Mouse (Mus musculus) ES-E14 (cell line): Measurements from ENCODE around the gene Eomes. TPM values are rescaled to one million over a fixed set of nuclear protein-coding genes. Genes with fewer than 3 reads are reported as not detected.

Source experiments
- DNase-seq: peaks from one replicate; pipeline ENCODE4 v3.0.0-alpha.2; 2013; ENCODE audit warnings: low read depth, low spot score
- H3K27ac ChIP-seq: 2 replicates; pipeline ENCODE4 v1.5.1; 2012; ENCODE audit warnings: low read depth, mild to moderate bottlenecking, low read length, moderate library complexity, mixed read lengths; ENCODE audit not compliant: poor library complexity, insufficient read depth, severe bottlenecking
- H3K36me3 ChIP-seq: 2 replicates; pipeline ENCODE4 v1.6.1; 2012; ENCODE audit warnings: mild to moderate bottlenecking, low read length, moderate library complexity, mixed read lengths; ENCODE audit not compliant: control insufficient read depth, poor library complexity, insufficient read depth, severe bottlenecking
- H3K4me1 ChIP-seq, 2 experiments: fragments of 150-350 bp in 1 of 2; sonication (generic) in 1 of 2; 2 replicates each; pipeline ENCODE4 v1.6.1; 2012; ENCODE audit warnings: low read length in 2 of 2, mild to moderate bottlenecking in 1 of 2, mixed read lengths in 1 of 2; ENCODE audit not compliant: control insufficient read depth in 2 of 2, insufficient read depth in 2 of 2, poor library complexity in 1 of 2
- H3K4me3 ChIP-seq, 2 experiments: fragments of 150-350 bp in 1 of 2; sonication (generic) in 1 of 2; 2 replicates each; pipeline ENCODE4 v1.5.1; 2012; ENCODE audit warnings: low read length in 2 of 2, low read depth in 1 of 2, mild to moderate bottlenecking in 1 of 2, mixed read lengths in 1 of 2; ENCODE audit not compliant: insufficient read depth in 1 of 2, poor library complexity in 1 of 2, severe bottlenecking in 1 of 2
- H3K9ac ChIP-seq: 2 replicates; pipeline ENCODE4 v1.6.1; 2012; ENCODE audit warnings: low read depth, mild to moderate bottlenecking, low read length, mixed read lengths; ENCODE audit not compliant: poor library complexity, insufficient read depth, severe bottlenecking
- H3K9me3 ChIP-seq: fragments of 150-350 bp; sonication (generic); 2 replicates; pipeline ENCODE4 v1.6.1; 2012; ENCODE audit warnings: low read depth, mild to moderate bottlenecking, low read length; ENCODE audit not compliant: control insufficient read depth, insufficient read depth
- CHD2 ChIP-seq: IDR thresholded peaks from 2 replicates; pipeline ENCODE4 v1.6.1; 2014; ENCODE audit warnings: mild to moderate bottlenecking, low read depth, low read length, inconsistent platforms
- HCFC1 ChIP-seq: IDR thresholded peaks from 2 replicates; pipeline ENCODE4 v1.6.1; 2012; ENCODE audit warnings: low read length, inconsistent platforms, borderline replicate concordance; ENCODE audit not compliant: insufficient read depth
- MAFK ChIP-seq: IDR thresholded peaks from 2 replicates; pipeline ENCODE4 v1.6.1; 2014; ENCODE audit warnings: mild to moderate bottlenecking, low read depth, low read length, inconsistent platforms; ENCODE audit not compliant: insufficient read depth
- ZC3H11A ChIP-seq: IDR thresholded peaks from 2 replicates; pipeline ENCODE4 v1.6.1; 2012; ENCODE audit warnings: low read depth, mild to moderate bottlenecking, inconsistent platforms, low read length, borderline replicate concordance
- ZNF384 ChIP-seq: IDR thresholded peaks from 2 replicates; pipeline ENCODE4 v1.6.1; 2012; ENCODE audit warnings: low read depth, low read length, inconsistent platforms
- in situ Hi-C, 2 experiments: fragments of 600-800 bp; cut with MboI; formaldehyde crosslinking; loops; one replicate each; pipeline ENCODE4 v1.15.1; 2025; ENCODE audit warnings: low sequenced_read_pairs in 2 of 2, inconsistent platforms in 1 of 2; ENCODE audit not compliant: unreplicated experiment in 2 of 2
- total RNA-seq: library from RNA; depleted of rRNA; stranded (reverse); fragments of 300-350 nt; gene quantifications from 2 replicates; pipeline ENCODE4 v1.2.3, GENCODE M21; 2012

The Eomes gene
- total RNA-seq, 1 experiment, result 3.2 TPM

GRCm38 (mm10) chr9:118488138-118488895 lies 10.3 kb downstream of the Eomes start:
- in situ Hi-C loops, result loop anchor here in 1 of 2 experiments (25.0 kb wide), 1 partner anchor 426 kb away; no protein-coding TSS in a partner anchor
- Histone ChIP-seq H3K9ac (peak overlapping the region; percentile 33; the same call in 1 of the 2 replicates), H3K4me1 (peaks cover 0 to 6% of the 10 kb centered on the region in 2 experiments; a peak in 1 of 4 replicates), H3K9me3 (no peaks in the 10 kb centered on the region), H3K27ac (no peak overlapping the region), H3K4me3 (peak overlapping the region; percentile 59 to 73), H3K36me3 (peaks cover 3% of the 10 kb centered on the region; the same call in 1 of the 2 replicates)
- TF ChIP-seq MAFK, result no peak
- no peak for TF ChIP-seq ZNF384
- TF ChIP-seq CHD2, result 0 out of 2 replicates have a peak, but pooled peaks have one; percentile 24
- DNase-seq, result no peak

GRCm38 (mm10) chr9:118488896-118489578 lies 11.0 kb downstream of the Eomes start:
- TF ChIP-seq MAFK (no peak), CHD2 (no peak), HCFC1 (no peak), ZNF384 (peak; percentile 94)
- Histone ChIP-seq H3K4me1 (peaks cover 0 to 4% of the 10 kb centered on the region in 2 experiments; a peak in 1 of 4 replicates), H3K4me3 (peak overlapping the region; percentile 59 to 73), H3K27ac (no peak overlapping the region), H3K9ac (peak overlapping the region; percentile 61; the same call in 1 of the 2 replicates), H3K36me3 (peaks cover 3% of the 10 kb centered on the region; the same call in 1 of the 2 replicates), H3K9me3 (no peaks in the 10 kb centered on the region)
- DNase-seq, result no peak
- in situ Hi-C loops, result loop anchor here in 1 of 2 experiments (25.0 kb wide), 1 partner anchor 427 kb away; no protein-coding TSS in a partner anchor

GRCm38 (mm10) chr9:118489579-118490019 lies 11.6 kb downstream of the Eomes start:
- H3K4me1 ChIP-seq, result peaks cover 0 to 2% of the 10 kb centered on the region in 2 experiments; a peak in 1 of 4 replicates
- no peak overlapping the region for H3K27ac ChIP-seq
- H3K9me3 ChIP-seq, result no peaks in the 10 kb centered on the region
- in situ Hi-C loops, result loop anchor here (10.0 to 25.0 kb wide), 2 partner anchors 425 to 427 kb away; no protein-coding TSS in a partner anchor
- no peak for DNase-seq
- peak overlapping the region; percentile 43 to 73 for H3K4me3 ChIP-seq
- no peaks in the 10 kb centered on the region for H3K36me3 ChIP-seq
- H3K9ac ChIP-seq, result peak overlapping the region; percentile 61; the same call in 1 of the 2 replicates
- TF ChIP-seq ZC3H11A, result peak; percentile 91
- no peak for TF ChIP-seq ZNF384

GRCm38 (mm10) chr9:118491195-118491594 lies 13.2 kb downstream of the Eomes start:
- Histone ChIP-seq H3K27ac (no peak overlapping the region), H3K4me1 (peaks cover 0 to 8% of the 10 kb centered on the region in 2 experiments; a peak in 2 of 4 replicates), H3K36me3 (no peaks in the 10 kb centered on the region), H3K9ac (no peak overlapping the region), H3K9me3 (no peaks in the 10 kb centered on the region), H3K4me3 (no peak overlapping the region)
- in situ Hi-C loops, result loop anchor here (10.0 to 25.0 kb wide), 2 partner anchors 426 to 429 kb away; no protein-coding TSS in a partner anchor
- no peak for TF ChIP-seq HCFC1
- DNase-seq, result no peak
